Mouse (Mus musculus): ENCODE measurements around the gene St6galnac1. TPM values are rescaled to one million over a fixed set of nuclear protein-coding genes. Genes with fewer than 3 reads are reported as not detected.
"Not testable (repeated sequence)": the region's sequence is repeated elsewhere in the genome, so short reads cannot be mapped to it uniquely, and the experiment has no call there.

St6galnac1 gene
- polyA plus RNA-seq, 1 experiment from 2014 or later = not detected

GRCm38 (mm10) chr11:116769873-116770272 lies 5.4 kb downstream of the St6galnac1 start:
- no peak overlapping the region for H3K9ac ChIP-seq (ENCODE audit: low read length)
- H3K4me3 ChIP-seq (ENCODE audit: control insufficient read depth in 1 of 2, insufficient read depth in 1 of 2, low read depth in 1 of 2, low read length in 2 of 2) = no peak overlapping the region
- no peak overlapping the region for H3K27ac ChIP-seq (replicated peaks in 1 of 2; ENCODE audit: control insufficient read depth in 1 of 2, insufficient read depth in 1 of 2, low read depth in 2 of 2, low read length in 2 of 2)
- ATAC-seq (ENCODE audit: insufficient number of reproducible peaks, insufficient read depth, low FRiP score, low read depth) = no peak
- no peaks in the 10 kb centered on the region for H3K27me3 ChIP-seq (ENCODE audit: control insufficient read depth, insufficient read depth, low read length)
- no peaks in the 10 kb centered on the region for H3K4me1 ChIP-seq (ENCODE audit: control insufficient read depth in 2 of 2, insufficient read depth in 2 of 2, low read length in 2 of 2)
- H3K4me2 ChIP-seq (ENCODE audit: low read length) = no peak overlapping the region
- no peaks in the 10 kb centered on the region for H3K36me3 ChIP-seq (ENCODE audit: control insufficient read depth, insufficient read depth, low read length)
- 76% methylated on average over 5 of the region's 5 CpGs for WGBS
- no peaks in the 10 kb centered on the region for H3K9me3 ChIP-seq (ENCODE audit: control insufficient read depth, low read length)

DNA sequence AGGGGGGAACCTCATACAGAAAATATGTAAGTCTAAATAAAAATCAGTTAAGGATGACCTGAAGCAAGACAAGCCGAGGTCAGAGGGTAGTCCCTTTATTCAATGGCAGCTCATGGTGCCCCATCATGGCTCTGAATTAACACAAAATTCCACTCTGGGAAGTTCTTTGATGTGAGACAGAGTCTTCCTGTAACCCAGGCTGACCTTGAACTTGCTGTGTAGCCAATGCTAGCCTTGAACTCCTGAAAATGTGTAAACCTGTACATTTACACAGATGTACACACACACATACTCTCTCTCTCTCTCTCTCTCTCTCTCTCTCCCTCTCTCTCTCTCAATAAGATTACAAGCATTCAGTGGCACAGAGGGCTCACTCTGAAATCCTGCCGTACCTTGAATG lies 10.4 kb downstream of the St6galnac1 start:
- Histone ChIP-seq H3K27ac (replicated peaks in 1 of 2; ENCODE audit: control insufficient read depth in 1 of 2, insufficient read depth in 1 of 2, low read depth in 2 of 2, low read length in 2 of 2) (no peak overlapping the region), H3K4me1 (ENCODE audit: control insufficient read depth in 2 of 2, insufficient read depth in 2 of 2, low read length in 2 of 2) (no peaks in the 10 kb centered on the region), H3K4me2 (ENCODE audit: low read length) (no peak overlapping the region), H3K27me3 (ENCODE audit: control insufficient read depth, insufficient read depth, low read length) (no peaks in the 10 kb centered on the region), H3K9ac (ENCODE audit: low read length) (no peak overlapping the region), H3K36me3 (ENCODE audit: control insufficient read depth, insufficient read depth, low read length) (no peaks in the 10 kb centered on the region), H3K9me3 (ENCODE audit: control insufficient read depth, low read length) (no peaks in the 10 kb centered on the region), H3K4me3 (ENCODE audit: control insufficient read depth in 1 of 2, insufficient read depth in 1 of 2, low read depth in 1 of 2, low read length in 2 of 2) (no peak overlapping the region)
- ATAC-seq (ENCODE audit: insufficient number of reproducible peaks, insufficient read depth, low FRiP score, low read depth) = no peak
- 78% methylated on average over 2 of the region's 2 CpGs for whole genome bisulfite sequencing

DNA sequence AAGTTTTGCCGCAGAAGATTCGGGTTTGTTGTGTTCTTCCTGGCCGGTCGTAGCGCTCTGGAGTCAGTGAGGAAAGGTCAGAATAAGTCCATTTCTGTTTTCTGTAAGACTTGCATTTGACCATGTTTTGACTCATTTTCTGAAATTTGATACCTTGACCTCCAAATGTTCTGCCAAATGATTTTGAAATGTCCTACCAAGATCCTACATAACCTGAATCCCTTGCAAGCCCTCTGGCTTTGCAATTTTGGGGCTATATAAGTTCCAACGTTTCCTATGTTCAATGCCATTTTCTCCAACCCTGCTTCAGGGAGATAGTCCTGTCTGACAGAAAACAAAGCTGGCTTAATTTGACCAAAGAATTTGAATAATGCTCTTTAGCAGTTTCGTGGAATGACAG lies 11.0 kb downstream of the St6galnac1 start:
- WGBS = 90% methylated on average over 7 of the region's 7 CpGs
- H3K36me3 ChIP-seq (ENCODE audit: control insufficient read depth, insufficient read depth, low read length) = no peaks in the 10 kb centered on the region
- no peaks in the 10 kb centered on the region for H3K9me3 ChIP-seq (ENCODE audit: control insufficient read depth, low read length)
- no peaks in the 10 kb centered on the region for H3K4me1 ChIP-seq (ENCODE audit: control insufficient read depth in 2 of 2, insufficient read depth in 2 of 2, low read length in 2 of 2)
- H3K9ac ChIP-seq (ENCODE audit: low read length) = no peak overlapping the region
- H3K4me2 ChIP-seq (ENCODE audit: low read length) = no peak overlapping the region
- H3K27me3 ChIP-seq (ENCODE audit: control insufficient read depth, insufficient read depth, low read length) = no peaks in the 10 kb centered on the region
- ATAC-seq (ENCODE audit: insufficient number of reproducible peaks, insufficient read depth, low FRiP score, low read depth) = no peak
- no peak overlapping the region for H3K4me3 ChIP-seq (ENCODE audit: control insufficient read depth in 1 of 2, insufficient read depth in 1 of 2, low read depth in 1 of 2, low read length in 2 of 2)
- H3K27ac ChIP-seq (replicated peaks in 1 of 2; ENCODE audit: control insufficient read depth in 1 of 2, insufficient read depth in 1 of 2, low read depth in 2 of 2, low read length in 2 of 2) = no peak overlapping the region

DNA sequence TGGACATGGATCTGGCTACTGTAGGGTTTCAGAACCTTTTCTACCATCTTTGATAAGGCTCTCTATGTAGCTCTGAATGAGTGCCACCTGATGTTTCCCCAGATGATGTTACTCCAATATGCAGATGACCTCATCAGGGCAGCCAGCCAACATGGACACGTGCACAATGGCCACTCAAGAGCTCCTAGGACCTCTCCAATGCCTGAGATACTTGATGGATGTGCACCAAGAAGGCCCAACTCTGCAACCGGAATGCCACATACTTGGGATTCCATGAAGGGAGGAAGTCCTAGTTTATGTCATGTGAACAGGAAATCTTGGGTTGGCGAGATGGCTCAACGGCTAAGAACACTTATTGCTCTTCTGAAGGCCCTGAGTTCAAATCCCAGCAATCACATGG lies 20.1 kb downstream of the St6galnac1 start:
- ATAC-seq (ENCODE audit: insufficient number of reproducible peaks, insufficient read depth, low FRiP score, low read depth) = no peak
- H3K4me1 ChIP-seq (ENCODE audit: control insufficient read depth in 2 of 2, insufficient read depth in 2 of 2, low read length in 2 of 2) = no peaks in the 10 kb centered on the region
- H3K27me3 ChIP-seq (ENCODE audit: control insufficient read depth, insufficient read depth, low read length) = no peaks in the 10 kb centered on the region
- H3K9me3 ChIP-seq (ENCODE audit: control insufficient read depth, low read length) = no peaks in the 10 kb centered on the region
- H3K27ac ChIP-seq (replicated peaks in 1 of 2; ENCODE audit: control insufficient read depth in 1 of 2, insufficient read depth in 1 of 2, low read depth in 2 of 2, low read length in 2 of 2) = no peak overlapping the region
- WGBS = 51% methylated on average over 4 of the region's 4 CpGs
- no peak overlapping the region for H3K4me3 ChIP-seq (ENCODE audit: control insufficient read depth in 1 of 2, insufficient read depth in 1 of 2, low read depth in 1 of 2, low read length in 2 of 2)
- no peak overlapping the region for H3K9ac ChIP-seq (ENCODE audit: low read length)
- no peaks in the 10 kb centered on the region for H3K36me3 ChIP-seq (ENCODE audit: control insufficient read depth, insufficient read depth, low read length)
- no peak overlapping the region for H3K4me2 ChIP-seq (ENCODE audit: low read length)

DNA sequence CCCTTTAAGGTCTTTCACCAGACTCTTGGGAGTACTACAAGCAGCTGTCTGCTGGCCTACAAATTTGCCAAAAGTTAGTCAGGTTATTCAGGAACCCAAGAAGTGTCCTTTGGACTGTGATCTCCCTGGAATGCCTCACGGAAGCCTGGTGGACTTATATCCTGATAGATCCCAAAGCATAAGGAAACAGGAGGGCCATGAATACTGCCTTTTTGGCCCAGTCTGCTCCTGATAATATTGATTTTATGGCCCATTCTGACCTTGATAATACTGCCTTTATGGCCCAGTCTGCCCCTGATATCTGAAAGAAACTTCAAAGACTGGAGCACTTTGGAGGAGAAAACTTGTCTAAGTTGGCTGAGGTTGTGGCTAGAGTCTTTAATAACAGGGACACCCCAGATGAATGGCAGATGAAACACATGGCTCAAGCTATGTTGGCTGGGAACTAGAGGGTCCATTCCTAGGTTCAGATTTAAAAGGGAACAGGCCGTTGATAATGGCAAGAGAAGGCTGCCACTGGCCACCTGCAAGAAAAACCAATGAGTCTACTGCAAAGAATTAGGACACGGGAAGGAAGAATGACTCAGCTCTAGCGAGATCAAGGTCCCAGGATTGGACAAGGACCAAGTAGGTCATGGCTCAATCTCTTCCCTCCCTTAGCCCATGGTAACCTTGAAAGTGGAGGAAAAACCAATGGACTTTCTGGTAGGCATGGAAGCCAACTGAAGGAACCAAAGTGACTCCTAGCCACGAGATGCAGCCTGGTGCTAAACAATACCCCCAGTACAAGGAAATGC lies 21.4 kb downstream of the St6galnac1 start:
- no peak overlapping the region for H3K4me2 ChIP-seq (ENCODE audit: low read length)
- no peak overlapping the region for H3K27ac ChIP-seq (replicated peaks in 1 of 2; ENCODE audit: control insufficient read depth in 1 of 2, insufficient read depth in 1 of 2, low read depth in 2 of 2, low read length in 2 of 2)
- H3K9me3 ChIP-seq (ENCODE audit: control insufficient read depth, low read length) = no peaks in the 10 kb centered on the region
- no peaks in the 10 kb centered on the region for H3K4me1 ChIP-seq (ENCODE audit: control insufficient read depth in 2 of 2, insufficient read depth in 2 of 2, low read length in 2 of 2)
- no peak overlapping the region for H3K9ac ChIP-seq (ENCODE audit: low read length)
- H3K4me3 ChIP-seq (ENCODE audit: control insufficient read depth in 1 of 2, insufficient read depth in 1 of 2, low read depth in 1 of 2, low read length in 2 of 2) = no peak overlapping the region
- no peaks in the 10 kb centered on the region for H3K27me3 ChIP-seq (ENCODE audit: control insufficient read depth, insufficient read depth, low read length)
- WGBS = 81% methylated on average over 5 of the region's 5 CpGs
- ATAC-seq (ENCODE audit: insufficient number of reproducible peaks, insufficient read depth, low FRiP score, low read depth) = no peak
- H3K36me3 ChIP-seq (ENCODE audit: control insufficient read depth, insufficient read depth, low read length) = no peaks in the 10 kb centered on the region

DNA sequence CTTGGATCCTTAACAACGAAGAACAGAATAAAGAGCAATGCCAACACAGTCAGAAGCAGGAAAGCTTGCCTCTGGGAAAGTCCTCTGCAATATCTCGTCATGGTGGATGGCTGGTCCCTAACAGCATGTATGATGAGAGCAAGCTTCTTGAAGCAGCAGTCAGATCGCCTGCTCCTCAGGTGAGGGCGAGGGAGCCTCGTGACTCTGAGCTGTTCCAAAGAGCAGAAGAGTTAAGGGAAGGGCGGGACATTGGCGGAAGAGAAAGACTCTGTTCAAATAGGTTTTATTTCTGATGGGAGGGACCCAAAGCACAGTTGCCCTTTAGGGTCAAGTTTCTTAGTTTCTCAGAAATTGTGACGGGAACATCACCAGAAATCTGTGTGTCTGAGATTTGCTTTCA lies 25.6 kb downstream of the St6galnac1 start:
- no peaks in the 10 kb centered on the region for H3K9me3 ChIP-seq (ENCODE audit: control insufficient read depth, low read length)
- WGBS = 71% methylated on average over 8 of the region's 8 CpGs
- H3K9ac ChIP-seq (ENCODE audit: low read length) = no peak overlapping the region
- H3K4me1 ChIP-seq (ENCODE audit: control insufficient read depth in 2 of 2, insufficient read depth in 2 of 2, low read length in 2 of 2) = no peaks in the 10 kb centered on the region
- H3K27ac ChIP-seq (replicated peaks in 1 of 2; ENCODE audit: control insufficient read depth in 1 of 2, insufficient read depth in 1 of 2, low read depth in 2 of 2, low read length in 2 of 2) = no peak overlapping the region
- no peaks in the 10 kb centered on the region for H3K27me3 ChIP-seq (ENCODE audit: control insufficient read depth, insufficient read depth, low read length)
- H3K4me3 ChIP-seq (ENCODE audit: control insufficient read depth in 1 of 2, insufficient read depth in 1 of 2, low read depth in 1 of 2, low read length in 2 of 2) = no peak overlapping the region
- no peak overlapping the region for H3K4me2 ChIP-seq (ENCODE audit: low read length)
- no peaks in the 10 kb centered on the region for H3K36me3 ChIP-seq (ENCODE audit: control insufficient read depth, insufficient read depth, low read length)
- no peak for ATAC-seq (ENCODE audit: insufficient number of reproducible peaks, insufficient read depth, low FRiP score, low read depth)

DNA sequence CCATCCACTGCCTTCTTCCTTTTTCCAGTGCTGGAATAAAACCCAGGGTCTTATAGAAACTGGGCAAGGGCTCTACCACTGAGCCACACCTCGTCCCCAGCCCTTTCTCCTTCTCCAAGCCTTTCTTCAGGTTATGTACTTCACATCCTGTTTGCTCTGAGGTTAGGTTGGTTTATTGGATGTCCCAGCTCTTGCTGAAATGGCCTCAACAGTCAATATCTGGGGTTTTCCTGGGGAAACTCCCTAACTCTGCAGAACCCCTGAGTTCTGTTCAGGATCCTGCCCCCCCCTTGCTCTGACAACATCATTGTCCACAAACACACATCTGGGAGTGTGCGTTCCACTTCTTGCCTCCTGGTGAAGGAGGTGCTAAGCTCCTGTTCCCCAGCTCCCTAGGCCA lies 26.6 kb downstream of the St6galnac1 start:
- ATAC-seq (ENCODE audit: insufficient number of reproducible peaks, insufficient read depth, low FRiP score, low read depth) = not testable (repeated sequence)
- 87% methylated on average over 2 of the region's 2 CpGs for WGBS

GRCm38 (mm10) chr11:116746822-116747221 lies 28.5 kb downstream of the St6galnac1 start:
- H3K4me1 ChIP-seq (ENCODE audit: control insufficient read depth in 2 of 2, insufficient read depth in 2 of 2, low read length in 2 of 2); ATAC-seq (ENCODE audit: insufficient number of reproducible peaks, insufficient read depth, low FRiP score, low read depth); H3K27ac ChIP-seq (replicated peaks in 1 of 2; ENCODE audit: control insufficient read depth in 1 of 2, insufficient read depth in 1 of 2, low read depth in 2 of 2, low read length in 2 of 2); H3K27me3 ChIP-seq (ENCODE audit: control insufficient read depth, insufficient read depth, low read length); H3K9me3 ChIP-seq (ENCODE audit: control insufficient read depth, low read length); H3K4me2 ChIP-seq (ENCODE audit: low read length); H3K36me3 ChIP-seq (ENCODE audit: control insufficient read depth, insufficient read depth, low read length); H3K9ac ChIP-seq (ENCODE audit: low read length); H3K4me3 ChIP-seq (ENCODE audit: control insufficient read depth in 1 of 2, insufficient read depth in 1 of 2, low read depth in 1 of 2, low read length in 2 of 2): not testable (repeated sequence)
- 88% methylated on average over 3 of the region's 3 CpGs for WGBS

More for the DNA sequence above, 26.6 kb downstream of the St6galnac1 start:
- H3K27ac ChIP-seq (replicated peaks in 1 of 2; ENCODE audit: control insufficient read depth in 1 of 2, insufficient read depth in 1 of 2, low read depth in 2 of 2, low read length in 2 of 2); H3K36me3 ChIP-seq (ENCODE audit: control insufficient read depth, insufficient read depth, low read length); H3K4me3 ChIP-seq (ENCODE audit: control insufficient read depth in 1 of 2, insufficient read depth in 1 of 2, low read depth in 1 of 2, low read length in 2 of 2); H3K27me3 ChIP-seq (ENCODE audit: control insufficient read depth, insufficient read depth, low read length); H3K4me1 ChIP-seq (ENCODE audit: control insufficient read depth in 2 of 2, insufficient read depth in 2 of 2, low read length in 2 of 2); H3K4me2 ChIP-seq (ENCODE audit: low read length); H3K9me3 ChIP-seq (ENCODE audit: control insufficient read depth, low read length); H3K9ac ChIP-seq (ENCODE audit: low read length): not testable (repeated sequence)

Measured in heart, embryonic 14.5 days (tissue).